Mouse (Mus musculus) MEL (cell line): Measurements from ENCODE around the gene Slc22a15. TPM values are rescaled to one million over a fixed set of nuclear protein-coding genes. Genes with fewer than 3 reads are reported as not detected.

ENCODE experiments used
- DNase-seq: peaks from one replicate; pipeline ENCODE4 v3.0.0; 2011; ENCODE audit warnings: low read depth, low spot score
- H3K27ac ChIP-seq: 2 replicates; pipeline ENCODE4 v1.5.1; 2012; ENCODE audit warnings: low read depth, mild to moderate bottlenecking, control low read depth, low read length, moderate library complexity; ENCODE audit not compliant: control insufficient read depth
- H3K27me3 ChIP-seq, 2 experiments: fragments of 150-350 bp in 1 of 2; sonication (generic) in 1 of 2; 2 replicates each; pipeline ENCODE4 v1.6.1; 2012; ENCODE audit warnings: low read length in 2 of 2, mild to moderate bottlenecking in 2 of 2, improper control_type of control experiment in 1 of 2, moderate library complexity in 1 of 2; ENCODE audit not compliant: insufficient read depth in 2 of 2, control insufficient read depth in 1 of 2
- H3K36me3 ChIP-seq, 2 experiments: 2 replicates each; pipeline ENCODE4 v1.6.1; 2012 to 2014; ENCODE audit warnings: low read length in 2 of 2, improper control_type of control experiment in 1 of 2, inconsistent platforms in 1 of 2, mild to moderate bottlenecking in 1 of 2; ENCODE audit not compliant: insufficient read depth in 2 of 2, control insufficient read depth in 1 of 2
- H3K4me1 ChIP-seq, 2 experiments: fragments of 150-350 bp in 1 of 2; sonication (generic) in 1 of 2; 2 replicates each; pipeline ENCODE4 v1.6.1; 2012; ENCODE audit warnings: low read length in 2 of 2, improper control_type of control experiment in 1 of 2, mild to moderate bottlenecking in 1 of 2; ENCODE audit not compliant: insufficient read depth in 2 of 2, control insufficient read depth in 1 of 2
- H3K4me3 ChIP-seq, 2 experiments: fragments of 150-350 bp in 1 of 2; sonication (generic) in 1 of 2; 2 replicates each; pipeline ENCODE4 v1.5.1; 2012; ENCODE audit warnings: low read depth in 2 of 2, low read length in 2 of 2, mild to moderate bottlenecking in 2 of 2, moderate library complexity in 2 of 2, control low read depth in 1 of 2, improper control_type of control experiment in 1 of 2; ENCODE audit not compliant: control insufficient read depth in 1 of 2, insufficient read depth in 1 of 2
- H3K79me2 ChIP-seq: 2 replicates; pipeline ENCODE4 v1.6.1; 2012; ENCODE audit warnings: mild to moderate bottlenecking, low read length, moderate library complexity; ENCODE audit not compliant: control insufficient read depth, poor library complexity, insufficient read depth
- H3K9ac ChIP-seq: 2 replicates; pipeline ENCODE4 v1.6.1; 2012; ENCODE audit warnings: low read depth, mild to moderate bottlenecking, control low read depth, low read length, moderate library complexity; ENCODE audit not compliant: control insufficient read depth, poor library complexity, severe bottlenecking
- H3K9me3 ChIP-seq: fragments of 150-350 bp; sonication (generic); replicated peaks from 2 replicates; pipeline ENCODE4 v1.6.1; 2012; ENCODE audit warnings: mild to moderate bottlenecking, low read length, improper control_type of control experiment, moderate library complexity; ENCODE audit not compliant: insufficient read depth
- BHLHE40 ChIP-seq: IDR thresholded peaks from 2 replicates; pipeline ENCODE4 v1.6.1; 2012; ENCODE audit warnings: low read depth, mild to moderate bottlenecking, inconsistent platforms, low read length, improper control_type of control experiment, borderline replicate concordance
- CHD2 ChIP-seq: IDR thresholded peaks from 2 replicates; pipeline ENCODE4 v1.6.1; 2011; ENCODE audit warnings: low read length, improper control_type of control experiment
- CTCF ChIP-seq, 3 experiments: IDR thresholded peaks in 2 of 3; conservative IDR thresholded peaks in 1 of 3; 2 replicates each; pipeline ENCODE4 v1.5.1; 2011 to 2012; ENCODE audit warnings: low read length in 3 of 3, low read depth in 2 of 3, mild to moderate bottlenecking in 2 of 3, improper control_type of control experiment in 1 of 3, inconsistent platforms in 1 of 3, mixed read lengths in 1 of 3, moderate library complexity in 1 of 3; ENCODE audit not compliant: control insufficient read depth in 1 of 3, insufficient read depth in 1 of 3, poor library complexity in 1 of 3, severe bottlenecking in 1 of 3
- EP300 ChIP-seq, 2 experiments: IDR thresholded peaks; 2 replicates each; pipeline ENCODE4 v1.6.1; 2011; ENCODE audit warnings: improper control_type of control experiment in 2 of 2, low read length in 2 of 2, low read depth in 1 of 2, mild to moderate bottlenecking in 1 of 2
- ETS1 ChIP-seq: IDR thresholded peaks from 2 replicates; pipeline ENCODE4 v1.6.1; 2012; ENCODE audit warnings: low read depth, mild to moderate bottlenecking, inconsistent platforms, low read length, improper control_type of control experiment, moderate library complexity
- GABPA ChIP-seq: IDR thresholded peaks from 2 replicates; pipeline ENCODE4 v1.6.1; 2012; ENCODE audit warnings: low read depth, mild to moderate bottlenecking, inconsistent platforms, low read length, improper control_type of control experiment, moderate library complexity
- GATA1 ChIP-seq: IDR thresholded peaks from 2 replicates; pipeline ENCODE4 v1.6.1; 2011; ENCODE audit warnings: low read depth, low read length, improper control_type of control experiment
- HCFC1 ChIP-seq: IDR thresholded peaks from 2 replicates; pipeline ENCODE4 v1.6.1; 2012; ENCODE audit warnings: low read depth, mild to moderate bottlenecking, inconsistent platforms, low read length, improper control_type of control experiment, moderate library complexity
- KAT2A ChIP-seq: conservative IDR thresholded peaks from 2 replicates; pipeline ENCODE4 v1.6.1; 2012; ENCODE audit warnings: low read depth, low read length, improper control_type of control experiment, inconsistent platforms
- MAX ChIP-seq: IDR thresholded peaks from 2 replicates; pipeline ENCODE4 v1.6.1; 2011; ENCODE audit warnings: low read length, improper control_type of control experiment
- MAZ ChIP-seq: IDR thresholded peaks from 2 replicates; pipeline ENCODE4 v1.6.1; 2012; ENCODE audit warnings: low read depth, mild to moderate bottlenecking, inconsistent platforms, low read length, improper control_type of control experiment
- NELFE ChIP-seq: IDR thresholded peaks from 2 replicates; pipeline ENCODE4 v1.6.1; 2011; ENCODE audit warnings: low read depth, low read length, improper control_type of control experiment
- NRF1 ChIP-seq: IDR thresholded peaks from 2 replicates; pipeline ENCODE4 v1.6.1; 2014; ENCODE audit warnings: low read depth, mild to moderate bottlenecking, inconsistent platforms, low read length, improper control_type of control experiment, moderate library complexity; ENCODE audit not compliant: poor library complexity, insufficient read depth, severe bottlenecking
- POLR2AphosphoS2 ChIP-seq: IDR thresholded peaks from 2 replicates; pipeline ENCODE4 v1.6.1; 2011; ENCODE audit warnings: low read length, improper control_type of control experiment
- POLR2AphosphoS5 ChIP-seq: IDR thresholded peaks from 2 replicates; pipeline ENCODE4 v1.6.1; 2012; ENCODE audit warnings: low read depth, borderline replicate concordance, mild to moderate bottlenecking, inconsistent platforms, low read length, moderate library complexity, mixed read lengths
- RAD21 ChIP-seq: IDR thresholded peaks from 2 replicates; pipeline ENCODE4 v1.6.1; 2011; ENCODE audit warnings: mild to moderate bottlenecking, low read depth, low read length, improper control_type of control experiment
- SIN3A ChIP-seq: IDR thresholded peaks from 2 replicates; pipeline ENCODE4 v1.6.1; 2012; ENCODE audit warnings: low read length, improper control_type of control experiment, inconsistent platforms
- TAL1 ChIP-seq: IDR thresholded peaks from 2 replicates; pipeline ENCODE4 v1.6.1; 2012; ENCODE audit warnings: mild to moderate bottlenecking, inconsistent platforms, low read length, moderate library complexity, mixed read lengths
- TCF12 ChIP-seq: IDR thresholded peaks from 2 replicates; pipeline ENCODE4 v1.6.1; 2014; ENCODE audit warnings: low read depth, mild to moderate bottlenecking, inconsistent platforms, low read length, improper control_type of control experiment, moderate library complexity
- USF2 ChIP-seq, 2 experiments: IDR thresholded peaks; 2 replicates each; pipeline ENCODE4 v1.6.1; 2011 to 2012; ENCODE audit warnings: improper control_type of control experiment in 2 of 2, low read length in 2 of 2, borderline replicate concordance in 1 of 2, inconsistent platforms in 1 of 2, low read depth in 1 of 2, mild to moderate bottlenecking in 1 of 2; ENCODE audit not compliant: insufficient read depth in 1 of 2
- ZC3H11A ChIP-seq: IDR thresholded peaks from 2 replicates; pipeline ENCODE4 v1.6.1; 2012; ENCODE audit warnings: low read depth, mild to moderate bottlenecking, inconsistent platforms, low read length, improper control_type of control experiment
- ZKSCAN1 ChIP-seq: IDR thresholded peaks from 2 replicates; pipeline ENCODE4 v1.6.1; 2012; ENCODE audit warnings: low read depth, mild to moderate bottlenecking, inconsistent platforms, low read length, improper control_type of control experiment, moderate library complexity
- ZNF384 ChIP-seq: IDR thresholded peaks from 2 replicates; pipeline ENCODE4 v1.6.1; 2012; ENCODE audit warnings: low read depth, mild to moderate bottlenecking, inconsistent platforms, low read length, improper control_type of control experiment
- polyA plus RNA-seq, 2 experiments: library from polyadenylated mRNA; stranded (reverse) in 1 of 2; unstranded in 1 of 2; fragments of >175 nt in 1 of 2; fragments of >200 nt in 1 of 2; gene quantifications; 2 replicates each; pipeline versions ENCODE4 v1.2.1 to v1.2.4; 2012; ENCODE audit warnings: low replicate concordance in 2 of 2, low read depth in 1 of 2; ENCODE audit not compliant: insufficient read length in 2 of 2, insufficient read depth in 1 of 2, missing spikeins in 1 of 2
- total RNA-seq: library from RNA; depleted of rRNA; stranded (reverse); fragments of 300-350 nt; gene quantifications from 2 replicates; pipeline ENCODE4 v1.2.3, GENCODE M21; 2012

The Slc22a15 gene
- total and polyA plus RNA-seq, 3 experiments, result 2.2 to 7.9 TPM; not detected in 1

GRCm38 (mm10) chr3:101842372-101843094 is 81.7 kb downstream of the Slc22a15 start:
- Histone ChIP-seq H3K36me3 (no peaks in the 10 kb centered on the region), H3K9me3 (no peaks in the 10 kb centered on the region), H3K27ac (no peak overlapping the region), H3K4me1 (no peaks in the 10 kb centered on the region), H3K4me3 (no peak overlapping the region), H3K9ac (no peak overlapping the region), H3K27me3 (no peaks in the 10 kb centered on the region), H3K79me2 (no peaks in the 10 kb centered on the region)
- no peak for DNase-seq
- TF ChIP-seq TCF12 (no peak), MAX (no peak)

DNA sequence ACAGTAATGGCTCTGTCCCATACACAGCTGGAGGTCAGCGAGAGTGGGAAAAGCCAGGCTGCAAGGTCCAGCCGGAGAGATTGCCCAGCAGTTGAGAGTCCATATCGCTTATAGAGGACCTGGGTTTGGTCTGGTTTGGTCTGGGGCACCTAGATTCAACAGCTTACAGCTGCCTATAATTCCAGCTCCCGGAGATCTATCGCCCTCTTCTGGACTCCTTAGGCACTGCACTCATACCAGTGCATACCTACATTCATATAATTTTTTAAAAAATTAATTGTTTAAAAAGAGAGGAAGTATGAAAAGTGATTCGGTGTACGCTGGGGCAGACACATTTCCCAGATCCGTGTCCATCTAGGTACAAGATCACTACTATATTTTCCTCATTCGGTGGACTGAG is 84.9 kb downstream of the Slc22a15 start:
- no peak for TF ChIP-seq ZC3H11A
- TF ChIP-seq BHLHE40, result no peak
- no peak for TF ChIP-seq KAT2A
- no peak for TF ChIP-seq SIN3A
- TF ChIP-seq TAL1, result no peak
- peak; percentile 10 to 23 (median 13); a peak in 3 of 6 replicates for TF ChIP-seq CTCF (IDR thresholded peaks at IDR 0.05 in 2 of 3, conservative IDR thresholded peaks at IDR 0.05 in 1 of 3; ENCODE audit: control insufficient read depth in 1 of 3, insufficient read depth in 1 of 3, low read depth in 2 of 3, low read length in 3 of 3, poor library complexity in 1 of 3, severe bottlenecking in 1 of 3)
- TF ChIP-seq NRF1, result no peak
- H3K27me3 ChIP-seq, result no peaks in the 10 kb centered on the region
- DNase-seq, result peak; percentile 8

DNA sequence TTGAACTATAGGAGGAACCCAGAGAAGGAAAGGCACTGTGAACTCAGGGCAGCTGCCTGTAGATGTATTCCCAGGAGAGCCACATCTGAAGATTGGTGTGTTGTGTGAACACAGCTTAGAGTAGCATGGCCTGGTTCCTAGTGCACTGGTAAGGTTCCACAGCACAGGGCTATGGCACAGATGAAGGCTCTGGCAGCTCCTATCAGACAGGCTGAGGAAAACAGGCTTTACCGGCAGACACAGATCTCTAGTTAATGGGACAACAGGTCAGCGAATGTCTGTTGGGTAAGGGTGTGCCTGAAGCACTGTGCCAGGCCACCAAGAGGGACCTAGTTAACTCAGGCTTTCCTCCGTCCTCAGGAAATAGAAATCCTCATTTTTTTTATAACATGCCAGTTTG is 87.3 kb downstream of the Slc22a15 start:
- no peak for DNase-seq
- Histone ChIP-seq H3K79me2 (no peaks in the 10 kb centered on the region), H3K4me3 (no peak overlapping the region), H3K27ac (no peak overlapping the region), H3K27me3 (no peaks in the 10 kb centered on the region), H3K36me3 (no peaks in the 10 kb centered on the region), H3K4me1 (no peaks in the 10 kb centered on the region), H3K9me3 (no peaks in the 10 kb centered on the region), H3K9ac (no peak overlapping the region)
- TF ChIP-seq POLR2AphosphoS2 (no peak), NRF1 (no peak), USF2 (IDR thresholded peaks at IDR 0.05; ENCODE audit: borderline replicate concordance in 1 of 2, insufficient read depth in 1 of 2, low read depth in 1 of 2, low read length in 2 of 2) (no peak), POLR2AphosphoS5 (no peak), ZC3H11A (no peak), ETS1 (no peak), SIN3A (no peak), GABPA (no peak), HCFC1 (no peak), CHD2 (no peak), KAT2A (no peak), EP300 (IDR thresholded peaks at IDR 0.05; ENCODE audit: low read depth in 1 of 2, low read length in 2 of 2) (no peak), CTCF (IDR thresholded peaks at IDR 0.05 in 2 of 3, conservative IDR thresholded peaks at IDR 0.05 in 1 of 3; ENCODE audit: control insufficient read depth in 1 of 3, insufficient read depth in 1 of 3, low read depth in 2 of 3, low read length in 3 of 3, poor library complexity in 1 of 3, severe bottlenecking in 1 of 3) (no peak), BHLHE40 (no peak), GATA1 (no peak), MAZ (no peak), NELFE (no peak), ZKSCAN1 (no peak), ZNF384 (no peak), RAD21 (no peak)

More for the DNA sequence above, 84.9 kb downstream of the Slc22a15 start:
- no peak overlapping the region for H3K27ac ChIP-seq
- no peaks in the 10 kb centered on the region for H3K36me3 ChIP-seq
- no peak overlapping the region for H3K4me3 ChIP-seq
- H3K4me1 ChIP-seq, result no peaks in the 10 kb centered on the region
- H3K79me2 ChIP-seq, result no peaks in the 10 kb centered on the region
- H3K9me3 ChIP-seq, result no peaks in the 10 kb centered on the region
- no peak overlapping the region for H3K9ac ChIP-seq
